Mouse (Mus musculus) kidney, postnatal 25 days (tissue): ENCODE data around the gene Tcf23.
"Not testable (repeated sequence)": the region's sequence is repeated elsewhere in the genome, so short reads cannot be mapped to it uniquely, and the experiment has no call there.

Experiments
- DNase-seq, 2 experiments: peaks; one replicate each; pipeline ENCODE4 v3.0.0; 2021; ENCODE audit warnings: mixed read lengths in 2 of 2

The Tcf23 gene

DNA sequence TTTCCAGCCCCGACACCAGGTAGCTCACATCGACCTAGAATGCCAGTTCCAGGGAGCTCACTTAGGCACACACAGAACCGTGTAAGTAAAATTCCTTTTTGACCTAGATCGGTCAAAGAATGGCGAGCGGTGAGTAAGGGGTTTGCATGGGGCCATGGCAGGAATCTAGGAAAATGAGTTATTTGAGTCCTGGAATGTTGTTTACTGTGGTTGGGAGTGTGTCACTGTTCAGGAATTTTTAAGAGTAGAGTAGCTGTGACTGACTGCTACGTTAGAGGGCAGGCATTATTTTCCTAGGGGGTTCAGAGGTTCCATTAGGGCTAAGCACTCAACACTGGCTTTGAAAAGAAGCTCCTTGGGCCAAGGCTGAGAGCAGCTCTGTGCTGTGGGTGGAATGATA, 31.7 kb downstream of the Tcf23 start:
- no peak for DNase-seq

DNA sequence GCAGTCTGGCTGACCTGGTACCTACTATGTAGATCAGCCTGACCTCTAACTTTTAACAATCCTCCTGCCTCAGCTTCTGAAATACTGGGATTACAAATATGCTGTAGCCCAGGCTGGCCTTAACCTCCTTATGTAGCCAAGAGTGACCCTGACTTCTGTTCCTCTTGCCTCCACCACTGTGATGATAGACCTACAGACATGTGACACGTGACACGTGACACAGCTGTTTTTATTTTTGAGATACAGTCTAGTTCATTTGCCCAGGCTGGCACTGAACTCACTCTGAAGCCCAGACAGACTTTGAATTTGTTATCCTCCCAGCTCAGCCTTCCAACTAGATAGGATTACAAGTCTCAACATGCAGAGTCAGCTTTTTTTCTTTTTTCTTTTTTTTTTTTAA, 32.5 kb downstream of the Tcf23 start:
- DNase-seq: no peak

DNA sequence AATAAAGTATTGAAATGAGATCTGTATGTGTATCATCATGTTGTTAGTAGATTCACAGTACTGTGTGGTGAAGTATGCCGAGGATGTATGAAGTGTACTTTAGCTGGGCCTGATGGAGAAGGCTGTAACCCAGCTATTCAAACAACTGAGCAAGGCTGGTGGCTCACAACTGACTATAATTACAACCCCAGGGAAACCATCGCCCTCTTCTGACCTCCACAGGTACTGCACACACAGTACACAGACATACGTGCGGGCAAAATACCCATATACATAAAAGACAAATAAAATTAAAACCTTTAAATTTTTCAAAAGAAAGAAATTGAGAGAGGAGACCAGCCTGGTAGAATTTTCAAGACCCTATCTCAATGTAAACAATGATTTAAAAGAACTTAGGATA, 33.1 kb downstream of the Tcf23 start:
- DNase-seq: peak in 1 of 2 experiments; percentile 7

DNA sequence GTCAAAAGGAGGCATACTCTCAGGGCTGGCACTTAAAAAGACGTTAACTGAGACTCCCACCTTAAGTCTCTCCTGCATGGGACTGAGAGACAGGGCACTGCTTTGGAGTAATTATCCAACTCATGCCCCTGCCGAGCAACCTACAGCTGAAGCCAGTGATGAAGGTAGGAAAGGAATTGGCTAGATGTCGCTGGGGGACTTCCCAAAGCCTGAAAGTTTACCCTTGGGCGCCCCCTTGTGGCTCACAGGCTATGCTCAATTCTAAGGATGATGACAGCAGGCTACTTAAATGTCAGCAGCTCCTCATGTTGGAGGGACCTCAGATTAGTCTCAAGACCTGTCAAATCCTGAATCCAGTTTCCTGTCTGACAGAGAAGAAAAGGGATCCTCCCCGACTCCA, 35.7 kb downstream of the Tcf23 start:
- DNase-seq: peak; percentile 86 to 95

DNA sequence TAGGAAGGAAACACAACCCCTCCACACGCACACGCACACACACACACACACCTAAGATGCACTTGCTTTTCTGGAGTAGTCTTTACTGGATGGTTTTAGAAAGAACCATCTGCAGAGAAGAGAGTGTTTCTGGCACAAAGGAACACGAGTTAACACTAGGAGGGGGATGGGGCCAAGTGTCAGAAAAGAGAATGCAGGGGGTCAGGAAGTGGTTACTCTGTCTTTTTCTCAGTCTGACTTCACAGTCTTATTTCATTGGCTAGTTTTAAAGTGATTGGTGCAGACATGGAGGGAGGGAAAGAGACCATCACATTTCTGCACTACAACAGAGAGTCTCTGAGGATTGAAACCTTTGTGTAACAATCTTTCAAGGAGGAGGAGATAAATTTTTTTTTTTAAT, 44.3 kb downstream of the Tcf23 start:
- DNase-seq: no peak

DNA sequence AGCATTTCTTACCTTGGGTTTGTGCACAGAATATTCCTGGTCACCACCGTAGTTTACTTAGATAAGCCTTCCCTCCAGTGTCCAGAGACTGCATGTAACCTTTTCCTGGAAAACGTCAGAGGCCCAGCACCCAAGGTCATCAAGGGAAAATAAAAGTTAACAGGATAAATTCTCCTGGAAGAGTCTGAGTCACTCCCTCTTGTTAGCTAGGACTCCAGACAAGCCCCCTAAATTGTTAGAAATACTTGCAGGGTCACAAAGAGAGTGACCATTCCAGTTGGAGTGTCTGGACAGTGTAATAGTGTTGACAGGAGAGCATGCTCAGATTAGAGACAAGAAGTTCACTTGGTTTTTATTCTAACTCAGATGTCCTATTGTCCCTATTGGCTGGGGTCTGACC, 47.5 kb downstream of the Tcf23 start:
- no peak for DNase-seq

DNA sequence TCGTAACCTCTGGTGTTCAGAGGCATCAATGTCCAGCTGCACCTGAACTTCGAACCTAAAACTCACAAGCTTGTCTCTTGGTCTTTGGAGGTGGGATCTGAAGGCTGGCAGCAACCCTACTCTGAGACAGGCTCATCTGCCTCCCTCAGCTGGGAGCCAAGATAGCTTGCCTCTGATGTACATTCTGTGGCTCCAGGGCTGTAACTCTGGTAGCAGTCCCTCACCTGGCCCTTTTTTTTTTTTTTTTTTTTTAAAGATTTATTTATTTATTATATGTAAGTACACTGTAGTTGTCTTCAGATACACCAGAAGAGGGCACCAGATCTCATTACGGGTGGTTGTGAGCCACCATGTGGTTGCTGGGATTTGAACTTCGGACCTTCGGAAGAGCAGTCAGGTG, 53.3 kb downstream of the Tcf23 start:
- not testable (repeated sequence) for DNase-seq

DNA sequence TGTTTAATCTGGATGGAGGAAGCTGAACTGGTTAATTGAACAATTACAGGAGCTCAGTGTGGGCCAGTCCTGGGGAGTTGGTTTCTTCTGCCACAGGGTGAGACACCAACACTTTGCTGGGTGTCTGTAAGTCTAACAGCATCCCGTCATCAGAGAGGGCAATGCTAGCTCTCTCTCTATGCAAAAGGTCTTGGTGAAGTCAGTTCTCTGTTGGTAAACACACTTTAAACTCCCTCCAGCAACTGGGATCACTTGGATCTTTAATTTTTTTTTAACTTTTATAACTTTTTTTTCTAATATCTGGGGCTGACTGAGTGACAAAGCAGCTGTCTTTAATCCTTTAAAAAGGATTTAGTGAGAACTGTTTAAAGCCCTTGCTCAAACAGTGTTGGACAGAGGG, 54.2 kb downstream of the Tcf23 start:
- no peak for DNase-seq

DNA sequence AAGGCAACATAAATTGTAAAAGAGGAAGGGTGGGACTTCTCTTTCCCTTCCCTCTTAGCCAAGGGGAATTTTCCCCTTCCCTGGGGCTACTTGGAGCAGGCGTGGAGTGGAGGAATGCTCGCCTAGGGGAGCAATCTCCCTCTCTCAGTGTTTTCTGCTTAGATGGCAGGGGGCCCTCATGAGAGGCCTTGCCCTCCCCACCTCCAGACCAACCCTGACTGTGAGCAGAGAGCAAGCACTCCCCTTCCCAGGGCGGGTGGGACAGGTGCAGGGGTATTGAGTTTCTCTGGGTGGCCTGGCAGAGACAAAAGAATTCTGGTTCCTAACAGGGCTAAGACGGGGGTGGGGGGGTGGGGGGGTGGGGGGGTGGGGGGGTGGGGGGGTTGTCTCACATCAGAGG, 54.8 kb downstream of the Tcf23 start:
- DNase-seq: no peak

DNA sequence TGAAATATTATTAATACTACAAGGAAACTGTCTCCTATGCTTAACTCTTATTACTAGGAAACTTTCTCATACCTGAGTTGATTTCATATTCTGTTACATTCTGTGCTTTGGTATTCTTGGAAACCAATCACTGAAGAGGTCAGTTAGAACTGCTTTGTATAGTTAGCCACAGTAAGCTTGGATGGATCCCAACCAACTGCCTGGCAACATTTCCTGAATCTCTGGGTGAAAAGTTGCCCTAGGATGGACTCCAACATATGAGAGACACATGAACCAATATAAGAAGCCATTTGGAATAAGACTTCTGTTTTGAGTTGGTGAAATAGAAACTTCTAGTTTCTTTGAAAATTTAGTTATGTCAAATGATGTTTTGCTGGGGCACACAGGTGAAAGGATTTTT, 56.2 kb downstream of the Tcf23 start:
- no peak for DNase-seq
